Mouse (Mus musculus) heart, adult 2 months (tissue): ENCODE data around the gene Tnks2.

ENCODE experiments used
- CTCF ChIP-seq: fragments of 200-600 bp; IDR thresholded peaks from 2 replicates; pipeline ENCODE4 v1.8.1; 2022; ENCODE audit warnings: antibody characterized with exemption, mild to moderate bottlenecking, moderate library complexity
- EP300 ChIP-seq: fragments of 200-500 bp; IDR thresholded peaks from 2 replicates; pipeline ENCODE4 v1.6.1; 2011; ENCODE audit warnings: low read depth, low read length, control low read depth; ENCODE audit not compliant: insufficient read depth

- TF ChIP-seq CTCF (no peak), EP300 (no peak)
Measured at GRCm38 (mm10) chr19:36827650-36828049, 6.4 kb upstream of the Tnks2 start.
